Comparison of ENCODE assay signal across 9 mouse cellular contexts in the genomic region with DNA sequence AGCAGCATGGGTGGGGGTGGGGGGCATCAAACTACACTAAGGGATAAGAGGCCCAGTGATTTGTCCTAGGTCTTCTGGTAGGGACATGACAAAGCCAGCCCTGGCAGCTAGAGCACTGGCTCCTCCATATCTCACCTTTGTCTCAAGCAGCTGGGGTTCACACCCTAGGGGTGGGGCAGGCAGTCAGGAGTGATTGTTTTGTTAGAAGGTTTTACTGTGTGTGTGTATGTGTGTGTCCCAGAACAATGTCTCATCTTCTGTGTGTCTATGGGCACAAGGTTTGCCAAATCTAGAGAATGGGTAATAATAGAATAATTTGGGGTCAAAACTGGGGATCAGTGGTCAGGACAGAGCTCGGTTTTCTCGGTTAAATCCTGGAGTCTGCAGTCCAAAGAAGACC. TPM values are rescaled to one million over a fixed set of nuclear protein-coding genes. Genes with fewer than 3 reads are reported as not detected.
A peak's percentile ranks its signal among the peaks of the same experiment; 100 is the strongest.
DNase-seq lines count a peak whose midpoint lies in the region; ATAC-seq and TF ChIP-seq lines count a peak whose summit lies in the region.
"Had no signal": no experiment of that assay in that cellular context is flagged by ENCODE, and none has a peak within 500 bp of the region (broad histone marks: within the 10 kb centered on the region; RNA-seq: fewer than 3 reads in every experiment).

No protein-coding gene starts in this region.

- peaks cover 70% of the 10 kb centered on the region for H3K27me3 ChIP-seq in heart, embryonic 12.5 days (replicated peaks)
- H3K27me3 ChIP-seq in hindbrain, embryonic 11.5 days (ENCODE audit: control insufficient read depth, insufficient read depth, low read length): no peaks in the 10 kb centered on the region
- peaks cover 36% of the 10 kb centered on the region for H3K27me3 ChIP-seq in liver, postnatal 0 days (ENCODE audit: insufficient read depth, low read length)

- no peaks in the 10 kb centered on the region for H3K9me3 ChIP-seq in heart, embryonic 12.5 days (replicated peaks)
- H3K9me3 ChIP-seq in hindbrain, embryonic 11.5 days (ENCODE audit: control insufficient read depth, low read length): no peaks in the 10 kb centered on the region
- no peaks in the 10 kb centered on the region for H3K9me3 ChIP-seq in liver, postnatal 0 days (ENCODE audit: low read length)

- ATAC-seq in heart, embryonic 12.5 days (ENCODE audit: insufficient number of reproducible peaks, low FRiP score): no peak
- peak; percentile 31; the same call in 1 of the 2 replicates for ATAC-seq in hindbrain, embryonic 11.5 days (ENCODE audit: low FRiP score)
- no peak for ATAC-seq in liver, postnatal 0 days
- ATAC-seq in cerebellum, adult (ENCODE audit: insufficient number of reproducible peaks, low FRiP score, low TSS enrichment): no peak

- no peak overlapping the region for H3K27ac ChIP-seq in heart, embryonic 12.5 days (ENCODE audit: poor library complexity, severe bottlenecking)
- H3K27ac ChIP-seq in hindbrain, embryonic 11.5 days (ENCODE audit: low read depth, low read length): no peak overlapping the region
- no peak overlapping the region for H3K27ac ChIP-seq in liver, postnatal 0 days (ENCODE audit: low read depth)

- no peak for TF ChIP-seq EP300 in liver, postnatal 0 days (IDR thresholded peaks at IDR 0.05; ENCODE audit: low read depth)

- peaks cover 10% of the 10 kb centered on the region for H3K4me1 ChIP-seq in heart, embryonic 12.5 days (replicated peaks)
- H3K4me1 ChIP-seq in hindbrain, embryonic 11.5 days (replicated peaks; ENCODE audit: control insufficient read depth, insufficient read depth, low read length): no peaks in the 10 kb centered on the region
- H3K4me1 ChIP-seq in liver, postnatal 0 days (ENCODE audit: insufficient read depth): peaks cover 6% of the 10 kb centered on the region

- peak overlapping the region; percentile 59 for H3K4me3 ChIP-seq in heart, embryonic 12.5 days
- H3K4me3 ChIP-seq in hindbrain, embryonic 11.5 days (ENCODE audit: low read depth, low read length): peak overlapping the region; percentile 53
- H3K4me3 ChIP-seq in liver, postnatal 0 days (ENCODE audit: low read depth, low read length): peak overlapping the region; percentile 49; the same call in 1 of the 2 replicates

- no peak overlapping the region; the same call in 1 of the 2 replicates for H3K9ac ChIP-seq in heart, embryonic 12.5 days
- H3K9ac ChIP-seq in hindbrain, embryonic 11.5 days (ENCODE audit: low read depth, low read length): peak overlapping the region; percentile 65
- no peak overlapping the region for H3K9ac ChIP-seq in liver, postnatal 0 days (replicated peaks)

- intact Hi-C loops in left cerebral cortex, postnatal 25 days (cut with DNase I): no loop called here

- peak overlapping the region; percentile 93 for H3K4me2 ChIP-seq in heart, embryonic 12.5 days
- H3K4me2 ChIP-seq in hindbrain, embryonic 11.5 days (replicated peaks; ENCODE audit: low read depth, low read length): peak overlapping the region; percentile 79
- peak overlapping the region; percentile 81 for H3K4me2 ChIP-seq in liver, postnatal 0 days (ENCODE audit: low read depth, low read length)

- no peaks in the 10 kb centered on the region for H3K36me3 ChIP-seq in heart, embryonic 12.5 days
- no peaks in the 10 kb centered on the region for H3K36me3 ChIP-seq in hindbrain, embryonic 11.5 days (ENCODE audit: control insufficient read depth, insufficient read depth, low read length)
- H3K36me3 ChIP-seq in liver, postnatal 0 days (replicated peaks; ENCODE audit: insufficient read depth, low read length): no peaks in the 10 kb centered on the region

- TF ChIP-seq CTCF in liver, postnatal 0 days (IDR thresholded peaks at IDR 0.05; ENCODE audit: low read depth): no peak

- 2% methylated on average over 2 of the region's 2 CpGs for WGBS in heart, embryonic 12.5 days
- 0% methylated on average over 2 of the region's 2 CpGs for WGBS in hindbrain, embryonic 11.5 days
- 0% methylated on average over 2 of the region's 2 CpGs for WGBS in liver, postnatal 0 days (ENCODE audit: insufficient replicate concordance)

- no peak for DNase-seq in heart, postnatal 4 days
- DNase-seq in R1 (ENCODE audit: low read depth, low spot score): peak; percentile 53
- DNase-seq in hindbrain, embryonic 11.5 days (ENCODE audit: low spot score): no peak
- no peak for DNase-seq in liver, postnatal 0 days
- no peak for DNase-seq in adipocyte (ENCODE audit: low spot score)
- DNase-seq in left cerebral cortex, postnatal 25 days (ENCODE audit: low spot score in 2 of 2): no peak

RNA-seq across cellular contexts. Expression of gene Tmem145, which starts 0.4 kb away (rescaled TPM):
- 0.23 and 0.30 TPM in 2 replicates for polyA plus RNA-seq in heart, embryonic 12.5 days (2016; fragmentation: Nextera tagmentation; extraction: Ambion mirVana)
- not detected for total RNA-seq in heart, postnatal 4 days (2021)
- 9.9 and 10.6 TPM in 2 replicates for polyA plus RNA-seq in hindbrain, embryonic 11.5 days (2014; fragmentation: Nextera tagmentation; extraction: Ambion mirVana)
- polyA plus RNA-seq in liver, postnatal 0 days (2015; fragmentation: Nextera tagmentation; extraction: Ambion mirVana): not detected in 2 replicates
- total RNA-seq in left cerebral cortex, postnatal 25 days (2021): 10 to 100 TPM; 47.8 to 55.1 TPM

RNA-seq across cellular contexts. Expression of gene Prr19, which starts 4.3 kb away (rescaled TPM):
- not detected in 2 replicates for polyA plus RNA-seq in heart, embryonic 12.5 days (2016; fragmentation: Nextera tagmentation; extraction: Ambion mirVana)
- not detected for total RNA-seq in heart, postnatal 4 days (2021)
- 0.86 and 1.3 TPM in 2 replicates for polyA plus RNA-seq in hindbrain, embryonic 11.5 days (2014; fragmentation: Nextera tagmentation; extraction: Ambion mirVana)
- polyA plus RNA-seq in liver, postnatal 0 days (2015; fragmentation: Nextera tagmentation; extraction: Ambion mirVana): not detected in 2 replicates
- not detected for total RNA-seq in left cerebral cortex, postnatal 25 days (2021)
- total RNA-seq: left cerebral cortex, postnatal 36 days had no signal

RNA-seq across cellular contexts. Expression of gene Pafah1b3, which starts 7.7 kb away (rescaled TPM):
- polyA plus RNA-seq in heart, embryonic 12.5 days (2016; fragmentation: Nextera tagmentation; extraction: Ambion mirVana): 127 and 131 TPM in 2 replicates
- 10 to 100 TPM; 37.5 to 38.4 TPM for total RNA-seq in heart, postnatal 4 days (2021)
- 335 and 344 TPM in 2 replicates for polyA plus RNA-seq in hindbrain, embryonic 11.5 days (2014; fragmentation: Nextera tagmentation; extraction: Ambion mirVana)
- polyA plus RNA-seq in liver, postnatal 0 days (2015; fragmentation: Nextera tagmentation; extraction: Ambion mirVana): 23.4 and 25.4 TPM in 2 replicates
- total RNA-seq in left cerebral cortex, postnatal 25 days (2021): 10 to 100 TPM; 26.7 to 28.0 TPM

RNA-seq across cellular contexts. Expression of gene Megf8, which starts 11.5 kb away (rescaled TPM):
- 10.3 and 10.8 TPM in 2 replicates for polyA plus RNA-seq in heart, embryonic 12.5 days (2016; fragmentation: Nextera tagmentation; extraction: Ambion mirVana)
- 10 to 100 TPM; 26.2 to 29.3 TPM for total RNA-seq in heart, postnatal 4 days (2021)
- 10.9 and 11.3 TPM in 2 replicates for polyA plus RNA-seq in hindbrain, embryonic 11.5 days (2014; fragmentation: Nextera tagmentation; extraction: Ambion mirVana)
- polyA plus RNA-seq in liver, postnatal 0 days (2015; fragmentation: Nextera tagmentation; extraction: Ambion mirVana): 0.58 and 0.81 TPM in 2 replicates
- 100 to 1,000 TPM in 1 of 2 experiments, 10 to 100 TPM in 1; 99.2 to 105 TPM for total RNA-seq in left cerebral cortex, postnatal 25 days (2021)

RNA-seq across cellular contexts. Expression of gene Cic, which starts 38.0 kb away (rescaled TPM):
- polyA plus RNA-seq in heart, embryonic 12.5 days (2016; fragmentation: Nextera tagmentation; extraction: Ambion mirVana): 28.8 and 30.5 TPM in 2 replicates
- total RNA-seq in heart, postnatal 4 days (2021): 100 to 1,000 TPM; 108 to 109 TPM
- 25.4 and 39.0 TPM in 2 replicates for polyA plus RNA-seq in hindbrain, embryonic 11.5 days (2014; fragmentation: Nextera tagmentation; extraction: Ambion mirVana)
- 8.9 and 9.7 TPM in 2 replicates for polyA plus RNA-seq in liver, postnatal 0 days (2015; fragmentation: Nextera tagmentation; extraction: Ambion mirVana)
- total RNA-seq in left cerebral cortex, postnatal 25 days (2021): 100 to 1,000 TPM; 211 to 223 TPM
